Mouse (Mus musculus) ES-Bruce4 (cell line): ENCODE results near the gene Clpsl2. TPM values are rescaled to one million over a fixed set of nuclear protein-coding genes. Genes with fewer than 3 reads are reported as not detected.

Source experiments
- H3K27ac ChIP-seq: 2 replicates; pipeline ENCODE4 v1.5.1; 2012; ENCODE audit warnings: low read length, inconsistent platforms; ENCODE audit not compliant: insufficient read depth
- H3K27me3 ChIP-seq: 2 replicates; pipeline ENCODE4 v1.6.1; 2012; ENCODE audit warnings: mild to moderate bottlenecking, low read length, inconsistent platforms; ENCODE audit not compliant: control insufficient read depth, poor library complexity, insufficient read depth, severe bottlenecking
- H3K36me3 ChIP-seq: 2 replicates; pipeline ENCODE4 v1.6.1; 2012; ENCODE audit warnings: inconsistent platforms, mild to moderate bottlenecking, low read length, moderate library complexity; ENCODE audit not compliant: control insufficient read depth, poor library complexity, insufficient read depth, severe bottlenecking
- H3K4me1 ChIP-seq: one replicate; pipeline ENCODE4 v1.8.1; 2011; ENCODE audit warnings: low read length; ENCODE audit not compliant: control insufficient read depth, insufficient read depth
- H3K4me3 ChIP-seq: 2 replicates; pipeline ENCODE4 v1.5.1; 2011; ENCODE audit warnings: low read depth, mild to moderate bottlenecking, low read length
- H3K9ac ChIP-seq: 2 replicates; pipeline ENCODE4 v1.6.1; 2012; ENCODE audit warnings: low read depth, mild to moderate bottlenecking, inconsistent platforms; ENCODE audit not compliant: poor library complexity, severe bottlenecking
- H3K9me3 ChIP-seq: replicated peaks from 2 replicates; pipeline ENCODE4 v1.6.1; 2012; ENCODE audit warnings: mild to moderate bottlenecking, low read length, inconsistent platforms; ENCODE audit not compliant: control insufficient read depth, poor library complexity, insufficient read depth, severe bottlenecking
- CTCF ChIP-seq: IDR thresholded peaks from one replicate; pipeline ENCODE4 v1.8.1; 2011; ENCODE audit warnings: low read depth, low read length
- EP300 ChIP-seq: IDR thresholded peaks from 2 replicates; pipeline ENCODE4 v1.6.1; 2011; ENCODE audit warnings: low read depth, low read length; ENCODE audit not compliant: insufficient read depth
- POLR2A ChIP-seq: IDR thresholded peaks from one replicate; pipeline ENCODE4 v1.8.1; 2011; ENCODE audit warnings: low read length; ENCODE audit not compliant: insufficient read depth
- polyA plus RNA-seq: library from polyadenylated mRNA; stranded (reverse); fragments of >200 nt; gene quantifications from 2 replicates; pipeline ENCODE4 v1.2.4, GENCODE M21; 2011; ENCODE audit warnings: low read depth; ENCODE audit not compliant: missing spikeins, insufficient read depth, insufficient read length

Clpsl2 gene
- polyA plus RNA-seq, 1 experiment: not detected

DNA sequence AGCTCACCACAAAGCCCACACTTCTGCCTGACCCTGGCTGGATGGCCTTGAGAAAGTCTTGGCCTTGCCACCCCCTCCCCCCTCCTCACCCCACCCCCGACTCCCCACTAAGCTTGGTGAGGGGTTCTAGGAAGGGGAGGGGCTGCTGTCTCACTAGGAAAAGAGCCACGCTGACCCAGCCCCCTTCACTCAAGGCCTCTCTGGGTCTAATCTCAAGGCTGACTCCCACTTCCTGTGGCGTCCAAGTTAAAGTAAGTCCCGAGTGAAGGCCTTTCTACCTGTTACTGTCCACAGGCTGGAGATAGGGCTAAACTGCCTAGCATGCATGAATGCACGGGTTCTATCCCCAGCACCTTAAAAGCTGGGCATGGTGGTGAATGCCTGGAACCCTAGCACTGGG lies 41.7 kb upstream of the Clpsl2 start:
- TF ChIP-seq EP300: no peak
- no peak for TF ChIP-seq CTCF
- TF ChIP-seq POLR2A: no peak

DNA sequence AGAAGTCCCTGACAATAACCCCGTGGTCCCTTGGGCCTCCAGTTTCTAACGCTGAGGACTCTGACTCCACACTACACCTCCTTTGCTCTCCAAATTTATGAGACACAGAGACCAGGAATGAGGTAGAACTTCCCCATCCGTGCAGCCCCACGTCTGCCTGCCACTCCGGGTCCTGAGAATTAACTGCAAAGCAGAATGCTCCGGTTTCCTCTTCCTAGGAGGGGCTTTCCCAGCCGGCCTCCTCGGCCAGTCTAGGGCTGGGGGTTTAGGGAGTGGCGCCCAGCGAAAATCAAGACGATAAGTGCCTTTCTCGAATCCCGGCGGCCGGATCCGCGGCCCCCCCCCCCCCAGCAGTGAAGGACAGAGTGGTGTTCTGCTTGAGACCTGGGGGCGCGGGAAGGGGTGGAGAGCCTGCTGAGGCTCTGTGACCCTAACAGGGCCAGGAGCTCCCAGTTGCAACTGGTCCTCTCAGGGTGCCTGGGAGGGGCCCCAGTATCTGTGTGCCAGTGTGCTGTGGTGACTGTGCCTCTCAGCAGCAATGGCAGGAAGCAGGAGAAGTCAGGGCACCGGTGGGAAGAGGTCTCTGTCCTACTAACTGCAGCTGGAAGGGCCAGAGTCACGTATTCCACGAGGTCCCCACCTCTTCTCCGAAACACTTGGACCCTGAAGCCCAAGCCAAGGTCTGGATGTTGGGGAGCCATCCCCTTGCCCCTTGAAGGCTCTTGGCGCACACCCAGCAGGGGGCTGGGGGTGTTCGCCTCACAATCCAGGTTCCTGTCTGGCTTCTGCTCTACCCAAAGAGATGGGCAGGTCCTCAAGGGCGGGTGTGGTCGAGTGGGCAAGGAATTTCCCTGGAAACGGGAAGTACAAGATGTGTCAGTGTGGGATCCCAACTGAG lies 38.5 kb upstream of the Clpsl2 start:
- TF ChIP-seq EP300 (no peak), POLR2A (no peak), CTCF (no peak)
- H3K4me1 ChIP-seq: peaks cover 10% of the 10 kb centered on the region

More for the DNA sequence above, 41.7 kb upstream of the Clpsl2 start:
- no peak overlapping the region for H3K9ac ChIP-seq
- H3K27ac ChIP-seq: no peak overlapping the region; the same call in 1 of the 2 replicates
- H3K4me3 ChIP-seq: no peak overlapping the region
- peaks cover 12% of the 10 kb centered on the region for H3K4me1 ChIP-seq
- H3K9me3 ChIP-seq: no peaks in the 10 kb centered on the region
- no peaks in the 10 kb centered on the region for H3K36me3 ChIP-seq
- no peaks in the 10 kb centered on the region for H3K27me3 ChIP-seq

GRCm38 (mm10) chr17:28511616-28512541 lies 37.3 kb upstream of the Clpsl2 start:
- Histone ChIP-seq H3K4me1 (peaks cover 5% of the 10 kb centered on the region), H3K27ac (no peak overlapping the region), H3K9me3 (no peaks in the 10 kb centered on the region), H3K27me3 (no peaks in the 10 kb centered on the region), H3K4me3 (no peak overlapping the region), H3K9ac (no peak overlapping the region), H3K36me3 (no peaks in the 10 kb centered on the region)
- TF ChIP-seq CTCF (no peak), EP300 (no peak), POLR2A (no peak)

More for the DNA sequence above, 38.5 kb upstream of the Clpsl2 start:
- Histone ChIP-seq H3K4me3 (peak overlapping the region; percentile 37), H3K27me3 (no peaks in the 10 kb centered on the region), H3K36me3 (no peaks in the 10 kb centered on the region), H3K9ac (peak overlapping the region; percentile 5; the same call in 1 of the 2 replicates), H3K9me3 (no peaks in the 10 kb centered on the region), H3K27ac (no peak overlapping the region)

- H3K27me3 ChIP-seq: no peaks in the 10 kb centered on the region
- H3K4me1 ChIP-seq: peaks cover 5% of the 10 kb centered on the region
Measured at GRCm38 (mm10) chr17:28512696-28513095, 36.5 kb upstream of the Clpsl2 start.

GRCm38 (mm10) chr17:28513337-28513736 lies 35.9 kb upstream of the Clpsl2 start:
- H3K27me3 ChIP-seq: no peaks in the 10 kb centered on the region
- no peak overlapping the region for H3K27ac ChIP-seq
- no peak for TF ChIP-seq CTCF
- TF ChIP-seq POLR2A: no peak
- TF ChIP-seq EP300: no peak
- H3K4me1 ChIP-seq: peaks cover 5% of the 10 kb centered on the region
- no peak overlapping the region for H3K9ac ChIP-seq
- no peaks in the 10 kb centered on the region for H3K9me3 ChIP-seq
- no peak overlapping the region for H3K4me3 ChIP-seq
- no peaks in the 10 kb centered on the region for H3K36me3 ChIP-seq

More at GRCm38 (mm10) chr17:28512696-28513095, 36.5 kb upstream of the Clpsl2 start:
- H3K9ac ChIP-seq: no peak overlapping the region
- no peak overlapping the region for H3K27ac ChIP-seq
- no peaks in the 10 kb centered on the region for H3K9me3 ChIP-seq
- H3K36me3 ChIP-seq: no peaks in the 10 kb centered on the region
- no peak for TF ChIP-seq CTCF
- no peak for TF ChIP-seq POLR2A
- no peak for TF ChIP-seq EP300
- no peak overlapping the region for H3K4me3 ChIP-seq
